Mouse (Mus musculus): ENCODE results near the gene Mrps5. TPM values are rescaled to one million over a fixed set of nuclear protein-coding genes. Genes with fewer than 3 reads are reported as not detected.

Mrps5 gene
- polyA plus RNA-seq, 1 experiment from 2014 or later, result 141 TPM

DNA sequence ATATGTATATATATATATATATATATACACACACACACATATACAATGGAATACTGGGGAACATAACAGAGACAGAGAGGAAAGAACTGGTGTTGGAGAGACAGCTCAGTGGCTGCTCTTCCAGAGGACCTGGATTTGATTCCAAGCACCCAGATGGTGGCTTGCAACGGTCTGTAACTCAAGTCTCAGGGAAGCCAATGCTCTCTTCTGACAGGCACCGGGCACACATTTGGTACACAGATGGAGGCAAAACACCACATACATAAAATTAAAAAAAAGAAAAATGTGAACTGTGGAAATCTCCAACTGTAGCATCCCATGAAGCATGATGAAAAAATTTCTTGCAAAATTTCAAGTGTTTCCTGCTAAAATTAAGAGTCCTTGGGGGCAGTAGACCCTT is 37.8 kb downstream of the Mrps5 start:
- Histone ChIP-seq H3K9me3 (replicated peaks) (no peaks in the 10 kb centered on the region), H3K9ac (no peak overlapping the region), H3K4me2 (replicated peaks) (no peak overlapping the region), H3K36me3 (no peaks in the 10 kb centered on the region), H3K4me3 (no peak overlapping the region), H3K27ac (no peak overlapping the region), H3K4me1 (no peaks in the 10 kb centered on the region), H3K27me3 (no peaks in the 10 kb centered on the region)
- no peak for ATAC-seq (ENCODE audit: low FRiP score)
- WGBS, result 97% methylated on average over 2 of the region's 2 CpGs

DNA sequence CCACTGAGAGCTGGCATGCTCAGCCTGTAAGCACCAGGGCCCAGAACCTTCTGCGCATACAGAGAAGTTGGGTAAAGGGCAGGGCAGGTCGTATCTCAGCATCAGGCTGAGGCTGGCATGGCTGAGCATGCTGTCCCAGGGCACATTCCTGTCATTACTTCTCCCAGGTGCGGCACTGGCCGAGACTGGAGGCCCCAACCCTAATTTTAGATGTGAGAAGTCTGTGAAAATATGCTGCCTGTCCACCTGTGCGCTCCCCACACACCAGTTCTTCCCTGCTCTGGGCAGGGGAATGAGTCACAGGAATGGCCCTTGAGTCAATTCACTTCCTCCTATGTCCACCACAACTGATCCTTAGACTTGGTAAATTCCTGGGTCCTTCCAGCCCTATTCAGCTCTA is 38.6 kb downstream of the Mrps5 start:
- Histone ChIP-seq H3K4me2 (replicated peaks) (no peak overlapping the region), H3K4me1 (no peaks in the 10 kb centered on the region), H3K36me3 (no peaks in the 10 kb centered on the region), H3K9me3 (replicated peaks) (no peaks in the 10 kb centered on the region), H3K27me3 (no peaks in the 10 kb centered on the region), H3K9ac (no peak overlapping the region), H3K4me3 (no peak overlapping the region), H3K27ac (no peak overlapping the region)
- no peak for ATAC-seq (ENCODE audit: low FRiP score)
- WGBS, result 78% methylated on average over 5 of the region's 5 CpGs

DNA sequence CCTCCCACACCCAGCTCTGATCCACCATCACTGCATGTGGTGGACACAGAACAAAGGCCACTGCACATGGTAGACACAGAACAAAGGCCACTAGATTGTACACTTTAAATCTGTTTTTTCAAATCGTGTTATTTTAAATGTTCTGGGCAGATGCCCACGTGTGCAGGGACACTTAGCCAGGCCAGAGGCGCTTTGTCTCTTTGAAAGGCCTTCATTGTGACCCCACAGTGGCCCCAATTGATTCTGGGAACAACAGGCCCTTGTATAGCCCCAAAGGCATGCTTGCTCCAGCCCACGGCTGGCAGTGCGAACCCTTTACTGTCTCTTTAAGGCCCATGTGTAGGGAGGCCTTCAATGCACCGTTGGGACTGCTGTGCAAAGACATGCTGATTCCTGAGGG is 40.3 kb downstream of the Mrps5 start:
- Histone ChIP-seq H3K27ac (no peak overlapping the region), H3K4me3 (no peak overlapping the region), H3K4me2 (replicated peaks) (no peak overlapping the region), H3K4me1 (no peaks in the 10 kb centered on the region), H3K27me3 (no peaks in the 10 kb centered on the region), H3K36me3 (no peaks in the 10 kb centered on the region), H3K9me3 (replicated peaks) (no peaks in the 10 kb centered on the region), H3K9ac (no peak overlapping the region)
- 34% methylated on average over 6 of the region's 6 CpGs for WGBS
- no peak for ATAC-seq (ENCODE audit: low FRiP score)

DNA sequence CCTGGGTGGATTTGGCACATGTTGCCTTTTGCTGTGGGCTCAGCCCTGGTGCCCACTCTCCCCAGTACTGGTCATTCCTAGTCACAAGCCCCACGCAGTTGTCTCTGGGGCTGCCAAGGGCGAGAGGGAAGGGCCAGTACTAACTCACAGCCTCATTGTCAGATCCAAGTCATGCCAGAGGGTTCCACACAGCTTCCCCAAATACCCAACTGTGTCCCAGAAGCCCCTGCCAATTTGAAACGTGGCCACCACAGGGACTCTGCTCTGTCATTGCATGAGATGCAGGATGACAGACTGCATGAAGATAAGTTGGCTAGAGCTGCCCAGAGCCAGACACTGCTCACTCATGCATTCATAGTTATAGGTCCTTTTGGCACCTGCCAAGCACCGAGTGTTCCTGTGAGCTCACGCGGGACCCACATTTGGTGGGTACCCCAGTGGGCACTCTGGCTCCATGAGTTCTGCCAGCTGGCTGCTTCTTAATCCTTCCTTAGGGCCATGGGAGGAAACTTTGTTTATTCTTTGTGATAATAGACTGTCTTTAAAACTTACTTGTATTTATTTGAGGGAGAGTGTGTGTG is 41.1 kb downstream of the Mrps5 start:
- H3K27me3 ChIP-seq, result no peaks in the 10 kb centered on the region
- no peak overlapping the region for H3K4me2 ChIP-seq (replicated peaks)
- no peak overlapping the region for H3K27ac ChIP-seq
- H3K36me3 ChIP-seq, result no peaks in the 10 kb centered on the region
- H3K9me3 ChIP-seq (replicated peaks), result no peaks in the 10 kb centered on the region
- WGBS, result 79% methylated on average over 6 of the region's 6 CpGs
- no peak overlapping the region for H3K4me3 ChIP-seq
- no peaks in the 10 kb centered on the region for H3K4me1 ChIP-seq
- no peak for ATAC-seq (ENCODE audit: low FRiP score)
- no peak overlapping the region for H3K9ac ChIP-seq

DNA sequence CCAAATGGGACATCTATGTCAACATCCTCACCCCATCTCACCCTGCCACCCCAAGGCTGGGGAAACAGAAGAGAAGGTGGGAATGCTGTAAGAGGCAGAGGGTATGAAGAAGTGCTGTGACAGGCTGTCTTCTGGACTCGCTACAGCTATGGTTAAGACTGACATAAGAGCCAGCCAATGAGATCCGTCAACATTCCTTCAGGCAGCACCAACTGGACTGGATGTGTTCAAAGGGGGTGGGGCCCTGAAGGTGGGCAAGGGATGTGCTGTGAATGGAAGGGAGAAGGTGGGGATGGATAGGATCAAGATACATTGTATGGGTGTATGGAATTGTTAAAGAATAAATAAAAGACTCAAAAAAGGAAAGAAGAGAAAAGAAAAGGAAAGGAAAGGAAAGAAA is 45.6 kb downstream of the Mrps5 start:
- Histone ChIP-seq H3K27me3 (no peaks in the 10 kb centered on the region), H3K4me3 (no peak overlapping the region), H3K9me3 (replicated peaks) (no peaks in the 10 kb centered on the region), H3K27ac (no peak overlapping the region), H3K4me1 (no peaks in the 10 kb centered on the region), H3K36me3 (no peaks in the 10 kb centered on the region), H3K4me2 (replicated peaks) (no peak overlapping the region), H3K9ac (no peak overlapping the region)
- WGBS, result 70% methylated on average over 2 of the region's 2 CpGs
- ATAC-seq (ENCODE audit: low FRiP score), result no peak

DNA sequence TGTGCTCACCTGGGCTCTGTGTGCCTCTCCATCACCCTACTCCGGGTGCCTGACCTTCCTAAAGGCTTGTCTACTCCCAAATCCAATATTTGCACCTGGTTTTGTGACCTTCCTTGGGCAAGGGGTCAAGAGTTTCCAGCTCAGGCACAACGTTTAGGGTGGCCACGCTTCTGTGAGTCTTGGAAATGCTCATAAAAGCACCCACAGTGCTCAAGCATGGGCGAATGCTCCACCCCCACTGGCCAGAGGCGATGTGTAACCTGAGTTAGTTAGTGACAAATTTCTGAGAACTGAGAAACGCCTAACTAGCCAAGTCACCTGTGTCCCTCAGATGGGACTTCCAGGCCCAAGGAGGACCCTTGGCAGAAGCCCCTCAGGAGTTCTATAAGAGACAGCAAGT is 48.6 kb downstream of the Mrps5 start:
- H3K9ac ChIP-seq, result no peak overlapping the region
- no peaks in the 10 kb centered on the region for H3K27me3 ChIP-seq
- WGBS, result 77% methylated on average over 6 of the region's 6 CpGs
- no peaks in the 10 kb centered on the region for H3K36me3 ChIP-seq
- H3K4me1 ChIP-seq, result no peaks in the 10 kb centered on the region
- no peak for ATAC-seq (ENCODE audit: low FRiP score)
- H3K9me3 ChIP-seq (replicated peaks), result no peaks in the 10 kb centered on the region
- no peak overlapping the region for H3K27ac ChIP-seq
- no peak overlapping the region for H3K4me3 ChIP-seq
- no peak overlapping the region for H3K4me2 ChIP-seq (replicated peaks)

DNA sequence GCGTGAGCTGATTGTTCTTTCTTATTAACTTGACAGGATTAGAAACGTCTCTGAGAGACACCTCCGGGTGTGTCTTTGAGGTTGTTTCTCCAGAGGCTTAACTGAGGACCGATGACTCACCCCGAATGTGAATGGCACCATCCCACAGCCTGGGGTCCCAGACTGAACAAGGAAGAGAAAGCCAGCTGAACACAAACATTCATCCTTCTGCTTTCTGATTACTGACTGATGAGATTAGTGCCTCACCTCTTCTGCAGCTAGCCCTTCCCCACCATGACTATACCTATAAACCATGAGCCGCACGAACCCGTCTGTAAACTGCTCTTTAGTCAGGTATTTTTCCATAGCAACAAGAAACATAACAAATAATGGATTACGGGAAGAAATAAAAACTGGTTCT is 52.0 kb downstream of the Mrps5 start:
- Histone ChIP-seq H3K4me1 (no peaks in the 10 kb centered on the region), H3K9me3 (replicated peaks) (no peaks in the 10 kb centered on the region), H3K36me3 (no peaks in the 10 kb centered on the region), H3K27me3 (no peaks in the 10 kb centered on the region), H3K4me2 (replicated peaks) (no peak overlapping the region), H3K27ac (no peak overlapping the region), H3K4me3 (no peak overlapping the region), H3K9ac (no peak overlapping the region)
- no peak for ATAC-seq (ENCODE audit: low FRiP score)
- 90% methylated on average over 9 of the region's 9 CpGs for WGBS

DNA sequence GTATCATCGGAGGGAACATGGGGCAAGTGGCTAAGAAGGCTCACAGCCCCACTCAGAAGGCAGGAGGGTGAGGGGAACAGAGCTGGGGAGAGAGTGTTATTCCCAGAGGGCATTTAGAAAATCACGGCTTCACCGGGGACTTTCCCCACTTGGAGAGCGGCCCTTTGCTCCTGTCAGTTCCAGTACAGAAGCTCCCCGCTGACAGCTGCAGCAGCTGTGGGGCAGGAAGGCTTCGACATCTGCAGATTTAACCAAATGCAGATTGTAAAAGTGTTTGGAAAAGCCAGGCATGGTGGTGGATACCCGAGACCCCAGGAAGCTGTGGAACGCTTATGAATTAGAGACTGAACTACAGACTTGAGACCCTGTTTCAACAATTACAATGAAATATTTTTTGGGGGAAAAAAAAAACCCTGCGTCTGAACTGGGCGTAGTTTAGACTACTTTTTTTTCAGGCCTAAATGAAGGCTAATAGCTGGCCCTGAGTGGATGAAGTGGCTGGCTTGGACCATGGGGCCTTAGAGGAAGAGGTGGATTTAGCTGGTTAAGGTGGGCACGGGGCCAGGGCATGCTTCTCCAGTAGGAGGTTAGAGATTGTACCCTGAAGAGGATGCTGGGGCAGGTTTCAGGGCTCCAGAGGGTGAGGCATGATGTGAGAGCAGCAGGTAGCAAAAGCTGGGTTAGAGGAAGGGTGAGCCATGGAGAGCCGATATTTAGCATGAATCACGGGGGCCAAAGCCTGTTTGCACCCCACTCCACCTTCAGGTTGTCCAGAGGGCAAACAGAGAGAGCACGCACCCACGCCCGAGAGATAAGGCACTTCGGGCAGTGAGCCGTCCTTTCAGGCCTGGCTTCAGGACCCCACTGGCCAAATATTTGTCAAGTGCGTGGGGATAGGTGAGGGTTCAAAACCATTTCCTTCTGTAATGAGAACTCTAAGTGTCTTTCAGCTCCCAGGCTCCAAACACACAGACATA is 57.0 kb downstream of the Mrps5 start:
- Histone ChIP-seq H3K27ac (no peak overlapping the region), H3K4me3 (no peak overlapping the region), H3K27me3 (no peaks in the 10 kb centered on the region), H3K9ac (no peak overlapping the region), H3K4me2 (replicated peaks) (no peak overlapping the region), H3K36me3 (no peaks in the 10 kb centered on the region), H3K9me3 (replicated peaks) (no peaks in the 10 kb centered on the region), H3K4me1 (no peaks in the 10 kb centered on the region)
- ATAC-seq (ENCODE audit: low FRiP score), result no peak
- WGBS, result 66% methylated on average over 19 of the region's 19 CpGs

DNA sequence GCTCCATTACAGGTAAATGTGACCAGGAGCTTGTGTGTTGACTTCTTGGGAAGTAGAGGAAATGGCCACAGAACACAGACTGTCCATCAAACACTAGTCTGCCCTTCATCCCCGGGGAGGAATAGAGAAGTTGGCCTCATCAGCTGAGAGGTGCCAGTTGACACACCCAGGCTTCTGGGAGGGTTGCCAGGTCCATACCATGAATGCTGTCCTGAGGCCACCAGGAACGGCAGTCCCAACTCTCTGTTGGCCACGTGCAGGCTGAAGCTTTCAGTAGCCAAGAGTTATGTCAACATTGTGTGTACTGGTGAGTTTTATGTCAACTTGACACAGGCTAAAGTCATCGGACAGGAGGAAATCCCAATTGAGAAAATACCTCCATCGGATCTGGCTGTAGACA is 59.9 kb downstream of the Mrps5 start:
- no peaks in the 10 kb centered on the region for H3K27me3 ChIP-seq
- no peak overlapping the region for H3K27ac ChIP-seq
- H3K4me2 ChIP-seq (replicated peaks), result no peak overlapping the region
- WGBS, result 79% methylated on average over 5 of the region's 5 CpGs
- no peak overlapping the region for H3K9ac ChIP-seq
- no peak overlapping the region for H3K4me3 ChIP-seq
- no peaks in the 10 kb centered on the region for H3K4me1 ChIP-seq
- no peak for ATAC-seq (ENCODE audit: low FRiP score)
- no peaks in the 10 kb centered on the region for H3K9me3 ChIP-seq (replicated peaks)
- no peaks in the 10 kb centered on the region for H3K36me3 ChIP-seq

DNA sequence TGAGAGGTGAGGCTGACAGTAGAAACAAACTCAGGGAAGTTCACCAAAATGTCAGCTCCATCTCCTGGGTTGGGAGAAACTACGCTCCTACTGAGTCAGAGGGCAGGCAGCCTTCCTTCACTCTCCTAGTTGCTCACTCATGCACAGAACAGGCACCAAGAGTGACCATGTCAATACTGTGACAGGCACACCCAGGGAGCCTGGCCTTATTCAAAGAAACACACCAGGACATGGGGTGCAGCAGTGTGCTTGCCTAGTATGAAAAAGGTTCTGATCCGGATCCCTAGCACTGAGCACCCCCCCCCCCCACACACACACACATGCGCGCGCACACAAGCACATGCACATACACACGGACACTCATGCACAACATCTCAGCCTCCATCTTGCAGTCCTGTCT is 61.1 kb downstream of the Mrps5 start:
- H3K4me1 ChIP-seq, result no peaks in the 10 kb centered on the region
- no peak overlapping the region for H3K27ac ChIP-seq
- no peak for ATAC-seq (ENCODE audit: low FRiP score)
- H3K4me3 ChIP-seq, result no peak overlapping the region
- no peaks in the 10 kb centered on the region for H3K36me3 ChIP-seq
- no peak overlapping the region for H3K9ac ChIP-seq
- H3K9me3 ChIP-seq (replicated peaks), result no peaks in the 10 kb centered on the region
- H3K4me2 ChIP-seq (replicated peaks), result no peak overlapping the region
- 89% methylated on average over 6 of the region's 6 CpGs for WGBS
- peaks cover 8% of the 10 kb centered on the region for H3K27me3 ChIP-seq

DNA sequence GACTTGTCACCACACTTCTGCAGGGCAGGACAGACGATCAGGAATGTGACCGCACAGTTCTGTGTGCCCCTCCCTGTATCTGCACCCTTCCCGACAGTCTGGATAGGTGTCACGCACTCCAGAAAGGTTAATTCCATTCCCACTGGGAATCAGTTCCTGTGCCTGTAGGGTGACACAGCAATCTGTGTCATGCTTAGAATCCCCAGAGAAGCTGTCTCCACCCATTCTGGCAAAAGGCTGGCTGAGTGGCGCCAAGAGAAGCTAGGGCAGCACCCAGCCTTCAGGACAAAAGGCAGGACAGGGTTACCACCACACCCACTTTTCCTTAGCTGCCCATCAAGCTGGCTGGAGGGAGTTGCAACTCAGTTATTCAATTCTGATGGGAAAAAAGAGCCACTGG is 62.9 kb downstream of the Mrps5 start:
- H3K9ac ChIP-seq, result no peak overlapping the region
- no peaks in the 10 kb centered on the region for H3K36me3 ChIP-seq
- WGBS, result 69% methylated on average over 5 of the region's 5 CpGs

DNA sequence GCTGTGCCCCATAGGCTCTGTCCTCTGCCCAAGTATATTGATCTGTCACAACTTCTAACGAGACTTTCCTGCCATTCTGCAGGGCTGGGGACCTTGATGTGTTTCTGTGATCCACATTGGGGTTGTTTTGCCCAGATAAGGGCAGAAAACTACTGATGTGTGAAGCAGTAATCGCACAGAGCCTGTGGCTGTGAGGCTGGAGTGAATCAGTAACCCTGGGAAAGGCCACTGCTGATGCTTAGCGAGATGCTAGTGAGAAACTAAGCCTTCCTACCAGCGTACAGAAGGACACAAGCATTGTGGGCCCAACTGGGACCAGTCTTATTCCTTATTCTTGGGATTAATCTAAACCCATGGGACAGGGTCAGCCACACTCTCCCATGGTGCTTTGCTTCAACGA is 64.6 kb downstream of the Mrps5 start:
- Histone ChIP-seq H3K9me3 (replicated peaks) (no peaks in the 10 kb centered on the region), H3K4me1 (peaks cover 9% of the 10 kb centered on the region), H3K4me3 (no peak overlapping the region), H3K9ac (no peak overlapping the region), H3K27ac (no peak overlapping the region), H3K27me3 (peaks cover 42% of the 10 kb centered on the region), H3K36me3 (no peaks in the 10 kb centered on the region), H3K4me2 (replicated peaks) (no peak overlapping the region)
- ATAC-seq (ENCODE audit: low FRiP score), result no peak
- 74% methylated on average over 5 of the region's 5 CpGs for WGBS

More for the DNA sequence above, 62.9 kb downstream of the Mrps5 start:
- Histone ChIP-seq H3K27me3 (peaks cover 25% of the 10 kb centered on the region), H3K4me1 (no peaks in the 10 kb centered on the region), H3K4me2 (replicated peaks) (no peak overlapping the region), H3K9me3 (replicated peaks) (no peaks in the 10 kb centered on the region), H3K27ac (no peak overlapping the region), H3K4me3 (no peak overlapping the region)
- ATAC-seq (ENCODE audit: low FRiP score), result no peak

DNA sequence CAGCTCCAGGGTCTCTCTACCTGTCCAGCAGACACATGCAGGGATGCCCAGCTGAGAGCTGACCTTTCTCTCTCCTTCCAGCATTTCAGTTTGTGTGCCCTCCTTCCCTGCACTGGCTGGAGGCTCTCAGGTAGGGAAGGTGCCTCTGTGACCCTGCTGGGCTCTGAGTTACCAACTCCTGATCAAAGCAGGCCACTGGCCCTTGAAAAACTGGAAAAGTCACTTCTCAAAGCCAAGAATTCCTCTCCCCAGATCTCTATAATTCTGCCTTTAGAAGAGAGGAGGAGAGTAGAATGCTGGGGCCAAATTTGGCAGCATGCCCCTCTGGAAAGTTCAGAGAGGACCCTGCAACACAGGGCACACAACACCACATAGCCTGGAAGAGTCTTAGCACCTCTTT is 65.3 kb downstream of the Mrps5 start:
- Histone ChIP-seq H3K27ac (no peak overlapping the region), H3K4me3 (no peak overlapping the region), H3K9ac (no peak overlapping the region), H3K4me2 (replicated peaks) (no peak overlapping the region), H3K9me3 (replicated peaks) (no peaks in the 10 kb centered on the region), H3K27me3 (peaks cover 49% of the 10 kb centered on the region), H3K36me3 (no peaks in the 10 kb centered on the region), H3K4me1 (peaks cover 10% of the 10 kb centered on the region)
- ATAC-seq (ENCODE audit: low FRiP score), result no peak
